Mouse (Mus musculus) ES-E14 (cell line): ENCODE results near the gene Foxo1. TPM values are rescaled to one million over a fixed set of nuclear protein-coding genes. Genes with fewer than 3 reads are reported as not detected.

ENCODE experiments used
- DNase-seq: peaks from one replicate; pipeline ENCODE4 v3.0.0-alpha.2; 2013; ENCODE audit warnings: low read depth, low spot score
- H3K27ac ChIP-seq: 2 replicates; pipeline ENCODE4 v1.5.1; 2012; ENCODE audit warnings: low read depth, mild to moderate bottlenecking, low read length, moderate library complexity, mixed read lengths; ENCODE audit not compliant: poor library complexity, insufficient read depth, severe bottlenecking
- H3K36me3 ChIP-seq: 2 replicates; pipeline ENCODE4 v1.6.1; 2012; ENCODE audit warnings: mild to moderate bottlenecking, low read length, moderate library complexity, mixed read lengths; ENCODE audit not compliant: control insufficient read depth, poor library complexity, insufficient read depth, severe bottlenecking
- H3K4me1 ChIP-seq, 2 experiments: fragments of 150-350 bp in 1 of 2; sonication (generic) in 1 of 2; 2 replicates each; pipeline ENCODE4 v1.6.1; 2012; ENCODE audit warnings: low read length in 2 of 2, mild to moderate bottlenecking in 1 of 2, mixed read lengths in 1 of 2; ENCODE audit not compliant: control insufficient read depth in 2 of 2, insufficient read depth in 2 of 2, poor library complexity in 1 of 2
- H3K4me3 ChIP-seq, 2 experiments: fragments of 150-350 bp in 1 of 2; sonication (generic) in 1 of 2; 2 replicates each; pipeline ENCODE4 v1.5.1; 2012; ENCODE audit warnings: low read length in 2 of 2, low read depth in 1 of 2, mild to moderate bottlenecking in 1 of 2, mixed read lengths in 1 of 2; ENCODE audit not compliant: insufficient read depth in 1 of 2, poor library complexity in 1 of 2, severe bottlenecking in 1 of 2
- H3K9ac ChIP-seq: 2 replicates; pipeline ENCODE4 v1.6.1; 2012; ENCODE audit warnings: low read depth, mild to moderate bottlenecking, low read length, mixed read lengths; ENCODE audit not compliant: poor library complexity, insufficient read depth, severe bottlenecking
- H3K9me3 ChIP-seq: fragments of 150-350 bp; sonication (generic); 2 replicates; pipeline ENCODE4 v1.6.1; 2012; ENCODE audit warnings: low read depth, mild to moderate bottlenecking, low read length; ENCODE audit not compliant: control insufficient read depth, insufficient read depth
- CHD2 ChIP-seq: IDR thresholded peaks from 2 replicates; pipeline ENCODE4 v1.6.1; 2014; ENCODE audit warnings: mild to moderate bottlenecking, low read depth, low read length, inconsistent platforms
- HCFC1 ChIP-seq: IDR thresholded peaks from 2 replicates; pipeline ENCODE4 v1.6.1; 2012; ENCODE audit warnings: low read length, inconsistent platforms, borderline replicate concordance; ENCODE audit not compliant: insufficient read depth
- MAFK ChIP-seq: IDR thresholded peaks from 2 replicates; pipeline ENCODE4 v1.6.1; 2014; ENCODE audit warnings: mild to moderate bottlenecking, low read depth, low read length, inconsistent platforms; ENCODE audit not compliant: insufficient read depth
- ZC3H11A ChIP-seq: IDR thresholded peaks from 2 replicates; pipeline ENCODE4 v1.6.1; 2012; ENCODE audit warnings: low read depth, mild to moderate bottlenecking, inconsistent platforms, low read length, borderline replicate concordance
- ZNF384 ChIP-seq: IDR thresholded peaks from 2 replicates; pipeline ENCODE4 v1.6.1; 2012; ENCODE audit warnings: low read depth, low read length, inconsistent platforms
- in situ Hi-C, 2 experiments: fragments of 600-800 bp; cut with MboI; formaldehyde crosslinking; loops; one replicate each; pipeline ENCODE4 v1.15.1; 2025; ENCODE audit warnings: low sequenced_read_pairs in 2 of 2, inconsistent platforms in 1 of 2; ENCODE audit not compliant: unreplicated experiment in 2 of 2
- total RNA-seq: library from RNA; depleted of rRNA; stranded (reverse); fragments of 300-350 nt; gene quantifications from 2 replicates; pipeline ENCODE4 v1.2.3, GENCODE M21; 2012

The Foxo1 gene
- total RNA-seq, 1 experiment: 2.3 TPM

- no peak overlapping the region for H3K4me3 ChIP-seq
- H3K9ac ChIP-seq: no peak overlapping the region
- peaks cover 6 to 14% of the 10 kb centered on the region in 2 experiments; a peak in 2 of 4 replicates for H3K4me1 ChIP-seq
- no peaks in the 10 kb centered on the region for H3K36me3 ChIP-seq
- DNase-seq: no peak
- no peak for TF ChIP-seq ZNF384
- TF ChIP-seq MAFK: no peak
- no peak for TF ChIP-seq ZC3H11A
- no peak for TF ChIP-seq HCFC1
- no peak overlapping the region for H3K27ac ChIP-seq
- no peaks in the 10 kb centered on the region for H3K9me3 ChIP-seq
- in situ Hi-C loops: no loop called here
These were observed 59.0 kb downstream of the Foxo1 start for GRCm38 (mm10) chr3:52327146-52327545.

GRCm38 (mm10) chr3:52331709-52332108 is 63.6 kb downstream of the Foxo1 start:
- Histone ChIP-seq H3K27ac (no peak overlapping the region), H3K36me3 (no peaks in the 10 kb centered on the region), H3K9ac (no peak overlapping the region), H3K4me3 (no peak overlapping the region), H3K4me1 (peaks cover 0 to 11% of the 10 kb centered on the region in 2 experiments; a peak in 1 of 4 replicates), H3K9me3 (no peaks in the 10 kb centered on the region)
- in situ Hi-C loops: no loop called here
- DNase-seq: no peak
- TF ChIP-seq CHD2 (no peak), ZC3H11A (no peak), ZNF384 (no peak), HCFC1 (no peak), MAFK (no peak)

GRCm38 (mm10) chr3:52338761-52339160 is 70.6 kb downstream of the Foxo1 start:
- H3K9me3 ChIP-seq: no peaks in the 10 kb centered on the region
- H3K36me3 ChIP-seq: no peaks in the 10 kb centered on the region
- no peak for DNase-seq
- no peak overlapping the region for H3K27ac ChIP-seq
- in situ Hi-C loops: no loop called here
- TF ChIP-seq MAFK: no peak
- no peak overlapping the region for H3K9ac ChIP-seq
- no peak overlapping the region for H3K4me3 ChIP-seq
- peaks cover 0 to 12% of the 10 kb centered on the region in 2 experiments; a peak in 1 of 4 replicates for H3K4me1 ChIP-seq

- peaks cover 5% of the 10 kb centered on the region; the same call in 1 of the 2 replicates for H3K36me3 ChIP-seq
- in situ Hi-C loops: no loop called here
- no peak overlapping the region for H3K4me3 ChIP-seq
- TF ChIP-seq MAFK (no peak), CHD2 (no peak), ZNF384 (no peak), ZC3H11A (no peak), HCFC1 (no peak)
- peaks cover 0 to 10% of the 10 kb centered on the region in 2 experiments; a peak in 1 of 4 replicates for H3K4me1 ChIP-seq
- H3K9ac ChIP-seq: no peak overlapping the region
- H3K9me3 ChIP-seq: no peaks in the 10 kb centered on the region
- H3K27ac ChIP-seq: no peak overlapping the region
- no peak for DNase-seq
These were observed 72.3 kb downstream of the Foxo1 start for GRCm38 (mm10) chr3:52340336-52341034.

- Histone ChIP-seq H3K4me1 (peaks cover 0 to 7% of the 10 kb centered on the region in 2 experiments; a peak in 1 of 4 replicates), H3K36me3 (peaks cover 12% of the 10 kb centered on the region), H3K27ac (no peak overlapping the region), H3K4me3 (no peak overlapping the region), H3K9me3 (no peaks in the 10 kb centered on the region), H3K9ac (no peak overlapping the region)
- TF ChIP-seq HCFC1 (no peak), ZC3H11A (no peak), ZNF384 (no peak), MAFK (no peak), CHD2 (no peak)
- in situ Hi-C loops: no loop called here
- no peak for DNase-seq
These were observed 74.1 kb downstream of the Foxo1 start for GRCm38 (mm10) chr3:52342226-52342625.
